Mouse (Mus musculus) embryo, embryonic 9.5 days (tissue): Measurements from ENCODE around the gene Sowahc.

Experiments
- DNase-seq: peaks from one replicate; pipeline ENCODE4 v3.0.0-alpha.2; 2017; ENCODE audit errors: extremely low spot score

Gene Sowahc

DNA sequence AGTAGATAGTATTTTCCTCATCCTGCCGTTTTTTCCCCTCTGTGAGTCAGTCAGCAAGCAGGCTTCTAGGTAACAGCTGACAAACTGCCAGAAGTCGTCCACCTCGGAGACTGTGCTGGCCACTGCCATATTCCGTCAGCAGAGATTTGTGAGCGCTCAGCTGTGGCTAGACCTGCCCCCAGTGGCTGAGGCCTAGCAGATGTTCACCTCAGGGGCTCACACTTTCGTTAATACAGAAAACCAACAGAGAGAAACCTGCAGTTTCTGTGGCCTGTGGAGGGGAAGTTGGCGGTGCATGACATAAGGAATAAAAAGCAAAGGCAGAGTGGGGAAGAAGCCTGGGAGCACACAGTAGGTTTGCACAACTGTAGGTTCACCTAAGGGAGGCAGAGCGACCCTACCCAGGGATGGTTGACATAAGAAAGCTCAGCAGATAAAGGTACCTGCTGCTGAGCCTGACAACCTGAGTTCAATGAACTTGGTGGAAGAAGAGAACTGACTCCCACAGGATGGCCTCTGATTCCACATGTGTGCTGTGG lies 31.9 kb downstream of the Sowahc start:
- no peak for DNase-seq

DNA sequence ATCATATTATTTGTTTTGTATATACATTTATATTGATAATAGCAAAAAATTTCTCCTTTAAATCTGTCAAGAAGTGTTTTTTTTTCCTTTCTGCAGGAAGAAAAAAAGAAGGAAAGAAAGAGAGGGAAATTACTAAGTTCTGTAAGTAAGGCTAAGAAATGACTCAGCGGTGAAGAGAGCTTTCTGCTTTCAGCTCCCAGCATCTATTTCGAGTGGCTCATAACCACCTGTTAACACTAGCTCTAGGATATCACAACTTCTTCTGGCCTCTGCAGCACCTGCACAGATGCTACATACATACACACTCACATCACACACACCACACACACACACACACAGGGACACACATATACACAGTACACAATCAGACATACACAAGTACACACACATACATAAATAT lies 34.8 kb downstream of the Sowahc start:
- no peak for DNase-seq

DNA sequence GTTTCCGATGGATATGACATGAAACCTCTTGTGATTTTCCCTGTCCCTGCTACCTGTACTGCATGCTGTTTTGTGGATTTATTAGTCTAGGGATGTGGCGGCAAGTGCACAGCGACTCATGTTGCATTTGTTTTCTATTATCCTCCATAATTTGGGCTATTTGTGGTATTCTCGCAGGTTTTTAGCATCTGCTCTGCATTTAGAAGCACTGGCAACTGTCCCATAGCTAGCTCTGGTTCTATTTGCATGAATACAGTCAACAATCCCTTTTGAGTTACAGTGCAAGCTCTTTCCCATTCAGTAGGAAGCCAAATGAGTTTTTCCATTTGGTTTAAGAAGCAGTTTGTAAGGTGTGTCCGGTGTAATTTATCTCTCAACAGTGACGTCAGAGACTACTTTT lies 37.8 kb downstream of the Sowahc start:
- DNase-seq = no peak

DNA sequence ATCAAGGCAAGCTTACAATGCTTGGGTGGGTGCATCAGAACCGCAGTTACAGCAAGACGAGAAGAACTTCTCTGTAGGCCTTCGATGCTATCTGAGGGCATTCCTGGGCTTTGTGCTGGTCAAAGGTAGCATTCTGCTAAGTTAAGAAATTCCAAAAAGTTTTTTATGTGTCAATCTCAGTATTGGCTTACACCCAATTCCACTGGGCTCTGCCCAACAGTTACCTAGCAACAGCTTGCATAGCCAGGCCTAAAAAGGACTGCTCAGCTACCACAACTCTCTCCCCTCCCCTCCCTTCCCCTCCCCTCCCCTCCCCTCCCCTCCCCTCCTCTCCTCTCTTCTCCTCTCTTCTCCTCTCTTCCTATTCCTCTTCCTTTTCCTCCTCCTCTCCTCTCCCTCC lies 39.9 kb downstream of the Sowahc start:
- DNase-seq = no peak

DNA sequence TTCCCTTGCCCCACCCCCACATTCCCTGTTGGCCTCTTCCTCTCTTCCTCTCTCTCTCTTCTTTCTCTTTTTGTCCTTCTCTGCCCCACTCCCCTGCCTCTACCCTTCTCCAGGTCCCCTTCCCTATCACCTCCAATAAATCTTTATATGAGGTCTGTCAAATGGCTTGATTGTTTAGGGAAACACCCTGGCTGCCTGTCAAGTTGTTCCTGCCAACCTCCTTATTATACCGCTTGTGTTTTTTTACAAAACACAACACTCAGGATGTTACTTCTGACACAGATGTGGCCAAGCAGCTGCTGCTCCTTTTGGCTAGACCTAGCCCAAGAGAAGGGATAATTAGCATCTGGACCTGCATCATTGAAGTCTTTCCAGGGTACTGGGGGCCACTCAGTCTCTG lies 40.3 kb downstream of the Sowahc start:
- DNase-seq = no peak

DNA sequence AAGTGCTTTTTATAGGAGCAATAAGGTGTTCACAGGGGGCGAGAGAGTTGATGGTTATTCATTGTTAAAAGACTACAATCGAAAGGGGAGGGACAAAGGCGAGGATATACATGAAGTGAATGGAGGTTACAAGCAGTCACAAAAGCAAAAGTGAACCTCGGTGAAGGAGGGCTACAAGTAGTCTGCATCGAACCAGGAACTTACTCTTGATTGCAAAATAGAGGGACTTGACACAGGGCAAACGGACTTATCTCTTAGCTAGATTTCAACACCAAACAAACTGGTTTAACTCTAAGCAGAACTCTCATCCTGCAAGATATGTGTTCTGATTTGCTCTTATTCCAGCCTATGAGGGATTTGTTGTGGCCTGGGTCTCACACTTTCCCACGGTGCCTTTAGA lies 41.2 kb downstream of the Sowahc start:
- no peak for DNase-seq

DNA sequence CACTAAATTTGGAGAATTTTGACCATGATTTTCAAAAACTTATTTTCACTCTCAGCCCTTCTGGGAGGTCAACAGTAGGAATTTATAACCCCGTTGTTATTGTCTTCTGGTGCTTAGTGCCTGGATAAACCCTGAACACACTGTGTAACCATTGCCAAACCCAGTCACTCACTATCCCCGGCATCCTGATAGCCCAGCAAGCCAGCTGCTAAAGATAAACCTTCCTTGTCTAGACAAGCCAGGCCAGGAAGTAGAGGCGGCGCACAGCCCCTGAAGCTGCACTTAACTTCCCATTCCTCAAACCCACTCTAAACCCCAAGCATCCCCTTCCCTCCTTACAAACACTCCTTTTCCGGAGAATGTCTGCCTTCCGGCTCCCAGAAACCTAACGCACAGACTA lies 43.3 kb downstream of the Sowahc start:
- no peak for DNase-seq

DNA sequence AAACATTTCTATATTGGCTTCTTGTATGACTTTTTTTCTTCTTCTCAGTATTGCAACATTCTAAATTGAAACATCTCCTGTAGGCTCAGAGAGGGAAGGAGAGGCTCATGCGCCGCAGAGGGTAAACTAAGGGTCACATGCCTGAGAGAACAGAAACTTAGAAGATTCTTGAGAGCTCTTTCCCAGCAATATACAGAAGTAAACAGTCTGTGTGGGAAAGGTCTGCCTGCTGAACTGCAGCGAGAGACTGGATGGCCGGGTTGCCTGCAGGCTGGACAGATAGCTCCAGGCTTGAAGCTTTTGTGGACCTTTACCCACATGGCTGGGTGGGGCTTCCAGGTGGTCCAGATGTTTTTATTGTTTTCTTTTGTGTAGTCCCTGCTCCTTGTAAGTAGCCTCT lies 43.9 kb downstream of the Sowahc start:
- DNase-seq = no peak

DNA sequence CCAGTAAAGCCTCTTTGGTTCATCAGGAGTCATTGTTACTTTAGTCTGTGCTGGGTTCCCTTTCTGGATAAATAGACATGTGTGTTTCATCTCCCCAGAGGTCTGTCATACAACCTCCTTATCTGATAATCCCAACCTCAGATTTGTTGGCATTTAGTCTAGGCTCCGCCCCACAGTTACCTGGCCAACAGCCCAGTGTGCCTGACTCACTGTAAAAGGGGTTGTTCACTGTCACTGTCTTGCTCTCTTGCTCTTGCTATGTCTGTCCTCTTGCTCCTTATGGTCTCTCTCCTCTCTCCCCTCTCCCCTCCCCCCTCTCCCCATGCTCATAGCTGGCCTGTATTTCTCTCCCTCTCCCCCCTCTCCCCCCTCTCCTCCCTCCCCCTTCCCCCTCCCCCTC lies 44.3 kb downstream of the Sowahc start:
- no peak for DNase-seq

DNA sequence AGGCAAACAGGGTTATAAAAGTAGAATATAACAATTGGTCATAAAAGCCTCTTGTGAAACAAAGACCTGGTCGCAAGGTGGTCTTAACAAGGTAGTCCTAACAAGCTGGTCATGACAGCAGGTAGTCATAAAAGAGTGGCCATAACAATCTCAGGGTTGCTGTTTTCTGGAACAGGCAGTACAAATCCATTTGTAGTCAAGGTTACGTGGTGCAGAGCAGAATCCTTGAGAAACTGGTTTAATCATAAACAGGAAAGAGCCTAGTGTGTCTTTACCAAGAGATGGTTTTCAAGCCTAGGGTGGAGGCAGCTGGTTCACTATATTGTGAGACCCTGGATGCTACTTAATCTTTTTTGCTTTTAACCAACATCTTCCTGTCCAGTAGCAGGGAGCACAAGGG lies 45.5 kb downstream of the Sowahc start:
- DNase-seq = no peak

DNA sequence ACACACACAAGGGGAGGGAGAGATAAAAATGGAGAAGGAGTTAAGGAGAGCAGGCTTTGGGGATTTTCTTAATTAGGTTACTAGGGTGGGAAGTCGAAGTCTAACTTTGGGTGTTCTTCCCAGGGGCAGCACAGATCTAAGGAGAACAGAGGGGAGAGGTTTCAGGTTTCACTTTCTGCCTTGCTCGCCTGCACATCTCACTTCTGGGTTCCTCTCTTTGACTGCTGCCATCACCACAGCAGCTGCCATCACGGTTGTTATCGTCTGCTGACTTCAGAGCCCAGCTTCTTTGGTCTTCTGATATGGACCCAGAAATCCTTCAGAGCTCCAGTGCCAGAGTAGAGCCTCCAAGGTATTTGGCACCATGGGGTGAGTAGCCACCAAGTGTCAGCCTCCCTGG lies 46.4 kb downstream of the Sowahc start:
- no peak for DNase-seq

DNA sequence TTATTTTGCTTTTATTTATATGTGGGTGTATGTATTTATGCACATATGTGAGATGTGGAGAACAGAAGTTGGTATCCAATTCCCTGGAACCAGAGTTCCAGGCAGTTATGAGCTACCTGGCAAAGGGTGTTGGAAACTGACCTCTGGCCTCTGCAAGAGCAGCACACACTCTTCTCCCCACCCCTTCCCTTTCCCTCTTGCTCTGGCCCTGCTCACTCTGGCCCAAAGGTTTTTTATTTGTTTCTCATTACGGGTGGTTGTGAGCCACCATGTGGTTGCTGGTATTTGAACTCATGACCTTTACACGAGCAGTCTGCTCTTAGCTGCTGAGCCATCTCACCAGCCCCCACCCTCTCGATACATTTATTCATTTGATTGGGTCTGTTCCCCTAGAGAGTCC lies 47.0 kb downstream of the Sowahc start:
- DNase-seq = no peak

DNA sequence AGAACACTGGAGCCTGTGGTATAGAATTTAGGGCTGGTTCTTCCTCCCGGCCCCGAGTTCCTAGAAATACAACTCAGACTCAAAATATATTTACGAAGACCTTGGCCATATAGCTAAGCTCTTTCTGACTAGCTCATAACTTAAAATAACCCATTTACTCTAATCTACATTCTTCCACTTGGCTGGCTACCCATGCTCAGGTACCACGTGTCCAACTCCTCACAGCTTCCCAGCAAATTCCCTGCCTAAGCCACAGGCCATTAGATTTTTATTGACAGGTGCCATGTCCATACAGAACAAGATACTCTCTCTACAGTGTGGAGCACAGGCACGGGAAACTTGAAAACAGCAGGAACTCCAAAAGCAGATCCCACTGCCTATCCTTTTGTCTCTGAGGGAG lies 54.0 kb downstream of the Sowahc start:
- no peak for DNase-seq
